Mouse (Mus musculus) heart, postnatal 36 days (tissue): ENCODE results near the gene 5430403G16Rik. TPM values are rescaled to one million over a fixed set of nuclear protein-coding genes. Genes with fewer than 3 reads are reported as not detected.
"Not testable (repeated sequence)": the region's sequence is repeated elsewhere in the genome, so short reads cannot be mapped to it uniquely, and the experiment has no call there.

Source experiments
- DNase-seq, 2 experiments: peaks; one replicate each; pipeline ENCODE4 v3.0.0; 2021 to 2022
- intact Hi-C: fragments of 180-260 bp; cut with DNase I; formaldehyde crosslinking; loops from one replicate; pipeline ENCODE4 v1.15.1; 2025
- total RNA-seq, 2 experiments: library from RNA; stranded (reverse); gene quantifications; 2 replicates each; pipeline ENCODE4 v1.2.3; 2021

Gene 5430403G16Rik
- under 1 TPM; 0.31 to 0.38 TPM for total RNA-seq

GRCm38 (mm10) chr5:109690537-109691201, at the start of gene 5430403G16Rik:
Gene 5430403G16Rik, minus strand, starts transcription at chr5:109691041.
- intact Hi-C loops = not testable (repeated sequence)

GRCm38 (mm10) chr5:109717341-109717740, 26.5 kb upstream of the 5430403G16Rik start:
- intact Hi-C loops = not testable (repeated sequence)

More at GRCm38 (mm10) chr5:109690537-109691201, at the start of gene 5430403G16Rik:
- DNase-seq = peak; percentile 57 to 58

GRCm38 (mm10) chr5:109691205-109691965, 544 bp upstream of the 5430403G16Rik start:
- DNase-seq, intact Hi-C loops: not testable (repeated sequence)

More at GRCm38 (mm10) chr5:109717341-109717740, 26.5 kb upstream of the 5430403G16Rik start:
- DNase-seq = not testable (repeated sequence)

GRCm38 (mm10) chr5:109682921-109683320, 7.9 kb downstream of the 5430403G16Rik start:
- intact Hi-C loops = no loop called here
- DNase-seq = no peak

Other genes with a start within 250 kb of the 5430403G16Rik start
- gene Crlf2, start 132.0 kb downstream of the 5430403G16Rik start, total RNA-seq = 1 to 10 TPM; 5.6 to 7.3 TPM
- gene 4930522L14Rik, start 60.8 kb upstream of the 5430403G16Rik start, total RNA-seq = 1 to 10 TPM; 1.4 to 1.8 TPM
- 1 to 10 TPM; 2.8 to 5.4 TPM for gene Gm15446, start 232.4 kb upstream of the 5430403G16Rik start, total RNA-seq